Mouse (Mus musculus): ENCODE measurements around the gene Rap1gap. TPM values are rescaled to one million over a fixed set of nuclear protein-coding genes. Genes with fewer than 3 reads are reported as not detected.

The Rap1gap gene
- total RNA-seq, 2 experiments from 2014 or later: 228 to 242 TPM

DNA sequence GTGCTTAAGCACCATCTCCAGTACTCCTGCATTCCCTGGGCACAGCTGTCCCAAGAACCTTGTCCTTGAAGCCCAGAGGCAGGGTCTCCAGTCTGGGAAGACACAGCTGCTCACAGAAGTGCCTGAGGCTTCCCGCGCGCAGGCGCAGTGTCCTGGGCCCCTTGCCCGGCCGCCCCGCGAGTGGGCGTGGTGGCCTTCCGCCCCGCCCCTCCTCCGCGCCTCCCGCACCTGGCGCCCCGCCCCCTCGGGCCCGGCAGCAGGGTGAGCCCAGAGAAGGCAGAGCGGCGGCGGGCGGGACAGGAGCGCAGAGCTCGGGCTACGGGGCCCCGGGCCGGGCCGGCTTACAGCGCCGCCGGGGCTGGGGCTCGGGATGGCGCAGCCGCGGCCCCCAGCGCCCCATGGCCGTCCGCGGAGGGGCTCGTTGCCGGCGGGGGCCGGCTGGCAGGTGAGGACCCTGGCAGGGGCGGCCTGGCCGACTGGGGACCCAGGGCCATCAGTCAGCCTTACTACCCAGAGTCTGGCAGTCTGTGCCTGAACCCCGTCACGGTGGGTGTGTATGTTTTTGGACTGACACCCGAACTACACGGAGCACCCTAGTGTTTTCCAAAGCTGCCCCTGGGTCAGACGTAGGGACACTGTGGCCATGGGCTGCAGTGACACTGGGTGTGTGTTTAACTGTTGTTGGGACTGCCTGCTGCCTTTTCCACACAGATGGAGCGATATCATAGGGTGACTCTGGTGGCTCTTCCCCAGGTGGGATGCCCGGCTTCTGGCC lies 42.9 kb downstream of the Rap1gap start:
- peak in 1 of 2 experiments; percentile 85 for DNase-seq (ENCODE audit: extremely low spot score in 1 of 2, low spot score in 2 of 2)
- intact Hi-C loops (cut with DNase I): no loop called here

DNA sequence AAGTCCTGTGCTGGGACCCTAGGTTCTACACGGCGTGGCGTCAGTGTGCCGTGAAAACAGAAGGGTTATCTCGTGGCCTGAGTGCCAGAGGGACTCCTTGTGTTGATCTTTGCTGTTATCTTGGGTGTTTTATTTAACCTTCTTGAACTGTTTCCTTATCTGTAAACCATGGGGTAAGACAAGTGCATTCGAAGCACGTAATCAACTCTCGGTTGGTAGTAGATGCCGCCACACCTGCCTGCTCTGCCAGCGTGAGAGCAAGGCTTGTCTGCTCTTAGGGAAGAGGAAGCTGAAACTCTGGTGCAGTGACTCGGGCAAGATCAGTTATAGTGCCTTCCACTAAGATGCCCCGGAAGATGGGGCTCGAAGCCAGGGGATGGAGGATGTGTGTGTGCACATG lies 48.4 kb downstream of the Rap1gap start:
- intact Hi-C loops (cut with DNase I): no loop called here
- DNase-seq (ENCODE audit: extremely low spot score in 1 of 2, low spot score in 2 of 2): no peak

- DNase-seq (ENCODE audit: extremely low spot score in 1 of 2, low spot score in 2 of 2): no peak
- intact Hi-C loops (cut with DNase I): no loop called here
Measured at GRCm38 (mm10) chr4:137714020-137714624, 49.6 kb downstream of the Rap1gap start.

DNA sequence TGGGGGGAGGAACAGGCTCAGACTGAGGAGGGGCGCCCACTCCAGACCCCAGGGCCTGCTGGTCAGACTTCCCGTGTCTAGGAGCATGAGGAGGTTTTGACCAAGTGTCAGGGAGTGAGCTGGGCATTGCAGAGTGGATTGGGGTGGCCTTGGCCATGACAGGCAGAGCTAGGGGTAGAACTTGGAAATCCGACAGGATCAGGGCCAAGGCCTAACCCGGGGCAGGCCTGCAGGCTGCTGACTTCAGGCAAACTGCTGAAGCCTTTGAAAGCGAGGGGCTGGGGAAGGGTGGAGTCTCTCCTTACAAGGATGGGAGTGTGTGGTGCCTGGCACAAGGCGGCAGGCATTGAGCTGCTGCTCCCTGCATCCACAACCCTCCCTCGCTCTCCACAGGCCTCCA lies 52.5 kb downstream of the Rap1gap start:
- intact Hi-C loops (cut with DNase I): no loop called here
- DNase-seq (ENCODE audit: extremely low spot score in 1 of 2, low spot score in 2 of 2): no peak

GRCm38 (mm10) chr4:137717671-137718070 lies 53.1 kb downstream of the Rap1gap start:
- intact Hi-C loops (cut with DNase I): no loop called here
- DNase-seq (ENCODE audit: extremely low spot score in 1 of 2, low spot score in 2 of 2): no peak

DNA sequence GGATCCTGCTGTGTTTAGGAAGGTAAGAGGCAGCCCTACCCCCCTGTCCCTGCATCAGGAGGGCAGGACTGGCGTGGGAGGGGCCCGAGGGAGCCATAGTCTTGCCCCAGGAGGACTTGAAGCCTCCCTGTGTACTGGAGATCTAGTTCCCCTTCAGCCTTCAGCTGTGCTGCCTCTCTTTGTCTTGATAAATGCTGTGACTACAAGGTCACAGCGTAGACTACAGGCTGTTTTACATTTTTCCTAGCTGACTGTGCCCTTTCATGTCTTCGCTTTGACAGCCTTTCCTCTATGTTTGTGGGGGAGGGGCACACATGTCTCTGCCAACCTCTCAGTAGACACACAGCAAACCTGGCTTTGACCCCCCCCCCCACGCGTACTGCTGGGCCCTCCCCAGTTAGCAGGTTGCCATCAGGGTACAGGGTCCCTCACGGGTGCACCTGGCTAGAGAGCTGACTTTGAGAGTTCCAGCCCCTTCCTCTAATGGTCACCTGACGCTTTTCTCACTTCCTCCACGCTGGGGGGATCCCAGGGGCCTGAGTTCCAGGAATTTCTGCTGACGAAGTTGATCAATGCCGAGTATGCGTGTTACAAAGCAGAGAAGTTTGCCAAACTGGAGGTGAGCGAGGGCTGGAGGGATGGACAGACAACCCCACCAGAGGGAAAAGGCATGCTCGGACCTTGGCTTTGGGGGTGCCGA lies 55.0 kb downstream of the Rap1gap start:
- DNase-seq (ENCODE audit: extremely low spot score in 1 of 2, low spot score in 2 of 2): no peak
- intact Hi-C loops (cut with DNase I): no loop called here

DNA sequence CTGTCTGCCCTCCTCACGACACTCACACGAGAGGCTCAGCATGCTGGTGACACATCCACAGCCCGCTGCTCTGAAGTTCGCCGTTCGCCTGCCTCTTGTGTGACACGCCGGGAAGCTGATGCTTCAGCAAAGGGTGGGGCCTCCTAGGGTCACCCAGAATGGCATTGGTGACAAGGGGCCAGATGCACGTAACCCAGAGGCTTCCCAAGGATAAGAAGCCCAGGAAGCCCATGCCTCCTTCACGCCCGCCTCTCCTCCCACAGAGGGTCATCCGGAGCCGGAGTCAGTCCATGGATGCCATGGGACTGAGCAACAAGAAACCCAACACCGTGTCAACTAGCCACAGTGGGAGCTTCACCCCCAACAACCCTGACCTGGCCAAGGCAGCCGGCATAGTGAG lies 57.0 kb downstream of the Rap1gap start:
- no peak for DNase-seq (ENCODE audit: extremely low spot score in 1 of 2, low spot score in 2 of 2)
- intact Hi-C loops (cut with DNase I): no loop called here

DNA sequence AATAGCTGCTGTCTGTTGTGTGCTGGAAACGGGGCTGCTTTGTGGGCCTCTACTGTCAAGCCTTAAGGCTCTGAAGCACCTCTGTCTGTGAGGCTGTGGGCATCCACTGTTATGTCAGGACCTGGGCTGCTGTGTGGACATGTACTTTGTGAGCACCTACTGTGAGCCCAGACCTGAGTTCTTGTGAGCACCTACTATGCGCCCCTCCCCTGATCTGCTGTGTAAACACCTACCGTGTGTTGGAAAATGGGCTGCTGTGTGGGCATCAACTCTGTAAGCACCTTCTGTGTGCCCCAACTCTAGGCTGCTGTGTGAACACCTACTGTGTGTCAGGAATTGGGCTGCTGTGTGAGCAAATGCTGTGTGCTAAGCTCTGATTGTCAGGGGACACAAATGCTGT lies 57.7 kb downstream of the Rap1gap start:
- no peak for DNase-seq (ENCODE audit: extremely low spot score in 1 of 2, low spot score in 2 of 2)
- intact Hi-C loops (cut with DNase I): loop anchor here (2.0 kb wide), 1 partner anchor 41 kb away; no protein-coding TSS in a partner anchor

- intact Hi-C loops (cut with DNase I): loop anchor here (2.0 kb wide), 1 partner anchor 42 kb away; no protein-coding TSS in a partner anchor
- peak; percentile 73 to 83 for DNase-seq (ENCODE audit: extremely low spot score in 1 of 2, low spot score in 2 of 2)
Measured at GRCm38 (mm10) chr4:137722692-137723427, 58.3 kb downstream of the Rap1gap start.

DNA sequence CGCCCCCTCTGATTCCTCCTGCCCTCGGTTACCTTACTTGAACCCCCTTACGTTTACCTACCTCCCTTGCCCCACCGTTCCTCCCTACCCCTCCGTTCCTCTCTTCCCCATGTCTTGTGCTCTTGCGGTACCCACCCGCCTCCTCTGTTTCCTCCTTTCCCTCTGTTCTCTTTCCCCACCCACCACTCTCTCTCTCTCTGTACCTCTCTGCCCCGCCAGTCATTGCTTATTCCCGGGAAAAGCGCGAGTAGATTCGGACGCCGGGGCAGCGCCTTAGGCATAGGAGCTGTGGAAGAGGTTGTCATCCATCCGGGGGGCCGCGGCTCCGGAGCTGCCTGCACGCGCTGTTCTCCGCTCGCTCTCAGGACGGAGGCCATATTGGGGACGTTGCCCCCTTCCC lies 59.0 kb downstream of the Rap1gap start:
- intact Hi-C loops (cut with DNase I): loop anchor here (2.0 kb wide), 1 partner anchor 43 kb away; no protein-coding TSS in a partner anchor
- DNase-seq (ENCODE audit: extremely low spot score in 1 of 2, low spot score in 2 of 2): peak in 1 of 2 experiments; percentile 48

DNA sequence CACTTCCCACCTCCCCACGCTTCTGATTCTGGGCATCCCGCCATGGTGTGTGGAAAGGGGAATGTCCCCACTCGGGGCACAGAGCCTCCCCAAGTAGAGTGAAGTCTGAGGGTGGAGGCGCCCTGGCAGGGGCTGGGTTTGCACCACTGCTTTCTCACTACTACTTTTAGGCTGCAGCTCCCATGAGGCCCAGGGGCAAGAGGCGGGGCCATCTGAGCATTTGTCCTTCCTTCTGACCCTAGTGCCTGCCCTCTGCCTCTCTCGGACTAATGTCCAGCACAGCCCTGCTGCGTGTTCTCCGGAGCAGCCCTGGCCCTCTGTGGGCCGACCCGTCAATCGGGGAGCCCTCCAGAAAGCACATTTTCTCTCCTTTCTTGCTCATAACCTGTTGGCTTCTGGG lies 59.7 kb downstream of the Rap1gap start:
- DNase-seq (ENCODE audit: extremely low spot score in 1 of 2, low spot score in 2 of 2): peak in 1 of 2 experiments; percentile 58
- intact Hi-C loops (cut with DNase I): no loop called here

- intact Hi-C loops (cut with DNase I): no loop called here
- peak in 1 of 2 experiments; percentile 75 for DNase-seq (ENCODE audit: extremely low spot score in 1 of 2, low spot score in 2 of 2)
Measured at GRCm38 (mm10) chr4:137724766-137725165, 60.2 kb downstream of the Rap1gap start.

- no peak for DNase-seq (ENCODE audit: extremely low spot score in 1 of 2, low spot score in 2 of 2)
- intact Hi-C loops (cut with DNase I): no loop called here
Measured at GRCm38 (mm10) chr4:137725541-137726145, 61.1 kb downstream of the Rap1gap start.

GRCm38 (mm10) chr4:137726739-137727505 lies 62.4 kb downstream of the Rap1gap start:
- peak in 1 of 2 experiments; percentile 61 for DNase-seq (ENCODE audit: extremely low spot score in 1 of 2, low spot score in 2 of 2)
- intact Hi-C loops (cut with DNase I): no loop called here

DNA sequence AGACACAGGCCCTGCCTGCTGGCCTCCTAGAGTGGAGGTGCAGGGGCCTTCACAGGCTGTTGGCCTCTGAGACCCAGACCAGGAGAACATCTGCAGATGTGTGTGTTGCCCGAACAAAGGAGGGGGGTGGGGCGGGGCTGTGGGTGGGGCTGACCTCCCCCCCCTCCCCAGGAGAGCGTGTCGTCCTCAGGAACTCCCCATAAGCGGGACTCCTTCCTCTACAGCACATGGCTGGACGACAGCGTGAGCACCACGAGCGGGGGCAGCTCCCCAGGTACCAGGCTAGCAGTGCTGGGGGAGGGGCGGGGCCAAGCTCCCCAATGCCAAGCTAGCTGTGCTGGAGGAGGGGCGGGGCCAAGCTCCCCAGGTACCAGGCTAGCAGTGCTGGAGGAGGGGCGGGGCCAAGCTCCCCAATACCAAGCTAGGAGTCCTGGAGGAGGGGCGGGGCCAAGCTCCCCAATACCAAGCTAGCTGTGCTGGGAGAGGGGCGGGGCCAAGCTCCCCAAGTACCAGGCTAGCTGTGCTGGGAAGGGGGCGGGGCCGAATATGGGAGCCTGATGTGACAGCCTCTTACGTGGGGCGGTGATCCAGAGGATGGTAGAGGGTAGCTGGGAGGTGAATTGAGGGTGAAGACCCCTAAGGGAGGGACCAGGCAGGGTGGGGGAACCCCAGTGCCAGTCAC lies 63.1 kb downstream of the Rap1gap start:
- intact Hi-C loops (cut with DNase I): no loop called here

GRCm38 (mm10) chr4:137728399-137729154 lies 64.1 kb downstream of the Rap1gap start:
- peak in 1 of 2 experiments; percentile 78 for DNase-seq (ENCODE audit: extremely low spot score in 1 of 2, low spot score in 2 of 2)
- intact Hi-C loops (cut with DNase I): no loop called here

More for the DNA sequence above, 63.1 kb downstream of the Rap1gap start:
- DNase-seq (ENCODE audit: extremely low spot score in 1 of 2, low spot score in 2 of 2): peak in 1 of 2 experiments; percentile 72

Measured in left cerebral cortex, postnatal 10 days (tissue).